Mouse (Mus musculus) 3134 (cell line): ENCODE measurements around the gene Tub.

ENCODE experiments used
- DNase-seq: peaks from one replicate; pipeline ENCODE4 v3.0.0-alpha.2; 2011; ENCODE audit warnings: low spot score; ENCODE audit not compliant: insufficient read length; ENCODE audit errors: extremely low read depth

Tub gene

GRCm38 (mm10) chr7:108950312-108950761 lies at the start of gene Tub:
Gene Tub (plus strand): TSS chr7:108950338.
- DNase-seq: no peak

GRCm38 (mm10) chr7:108903969-108904368 lies 46.2 kb upstream of the Tub start:
- no peak for DNase-seq

- no peak for DNase-seq
Measured at GRCm38 (mm10) chr7:108927043-108927442, 23.1 kb upstream of the Tub start.

GRCm38 (mm10) chr7:108928280-108929188 lies 21.6 kb upstream of the Tub start:
- no peak for DNase-seq

GRCm38 (mm10) chr7:108929726-108930393 lies 20.3 kb upstream of the Tub start, which contains the start of gene Nlrp10:
Gene Nlrp10 (minus strand): TSS chr7:108930178.
- DNase-seq: no peak

GRCm38 (mm10) chr7:108933794-108934731 lies 16.1 kb upstream of the Tub start, which contains the start of gene Eif3f:
Gene Eif3f (plus strand): TSS chr7:108934417.
- DNase-seq: peak; percentile 80

GRCm38 (mm10) chr7:108934836-108935235 lies 15.3 kb upstream of the Tub start:
- no peak for DNase-seq

GRCm38 (mm10) chr7:108935411-108935810 lies 14.7 kb upstream of the Tub start:
- no peak for DNase-seq

- DNase-seq: no peak
Measured at GRCm38 (mm10) chr7:108936591-108936990, 13.5 kb upstream of the Tub start.

- DNase-seq: peak; percentile 73
Measured at GRCm38 (mm10) chr7:108941466-108941865, 8.7 kb upstream of the Tub start.

- DNase-seq: no peak
Measured at GRCm38 (mm10) chr7:108944002-108944401, 6.1 kb upstream of the Tub start.

GRCm38 (mm10) chr7:108948611-108949010 lies 1.5 kb upstream of the Tub start:
- no peak for DNase-seq

GRCm38 (mm10) chr7:108949301-108949700 lies 837 bp upstream of the Tub start:
- no peak for DNase-seq

- DNase-seq: no peak
Measured at GRCm38 (mm10) chr7:108950762-108951331, 709 bp downstream of the Tub start.

GRCm38 (mm10) chr7:108952801-108953200 lies 2.7 kb downstream of the Tub start:
- DNase-seq: no peak

GRCm38 (mm10) chr7:108954185-108954584 lies 4.0 kb downstream of the Tub start:
- DNase-seq: peak; percentile 41

- no peak for DNase-seq
Measured at GRCm38 (mm10) chr7:108957734-108958133, 7.6 kb downstream of the Tub start.

- DNase-seq: no peak
Measured at GRCm38 (mm10) chr7:108965968-108966367, 15.8 kb downstream of the Tub start.

- no peak for DNase-seq
Measured at GRCm38 (mm10) chr7:108966742-108967362, 16.7 kb downstream of the Tub start.

GRCm38 (mm10) chr7:108968201-108968600 lies 18.1 kb downstream of the Tub start:
- DNase-seq: no peak
